Mouse (Mus musculus): Measurements from ENCODE around the gene Eif2s3x. TPM values are rescaled to one million over a fixed set of nuclear protein-coding genes. Genes with fewer than 3 reads are reported as not detected.
"Not testable (repeated sequence)": the region's sequence is repeated elsewhere in the genome, so short reads cannot be mapped to it uniquely, and the experiment has no call there.

Eif2s3x gene
- polyA plus RNA-seq, 1 experiment: 72.2 TPM

GRCm38 (mm10) chrX:94212264-94212596, 432 bp downstream of the Eif2s3x start:
- Histone ChIP-seq H3K27ac (ENCODE audit: insufficient read depth, low read length) (peak overlapping the region; percentile 32; the same call in 1 of the 2 replicates), H3K27me3 (ENCODE audit: control insufficient read depth, insufficient read depth, low read length) (no peaks in the 10 kb centered on the region), H3K4me3 (replicated peaks; ENCODE audit: insufficient read depth, low read depth, low read length) (peak overlapping the region; percentile 99), H3K4me1 (ENCODE audit: control insufficient read depth, insufficient read depth, low read length) (no peaks in the 10 kb centered on the region)
- TF ChIP-seq CTCF (IDR thresholded peaks at IDR 0.05; ENCODE audit: borderline replicate concordance, insufficient read depth, low read depth, low read length) (no peak), POLR2A (IDR thresholded peaks at IDR 0.05; ENCODE audit: borderline replicate concordance, insufficient read depth, low read length) (0 out of 2 replicates have a peak, but pooled peaks have one; percentile 26)
- DNase-seq: no peak
- WGBS: 0% methylated on average over 12 of the region's 12 CpGs

DNA sequence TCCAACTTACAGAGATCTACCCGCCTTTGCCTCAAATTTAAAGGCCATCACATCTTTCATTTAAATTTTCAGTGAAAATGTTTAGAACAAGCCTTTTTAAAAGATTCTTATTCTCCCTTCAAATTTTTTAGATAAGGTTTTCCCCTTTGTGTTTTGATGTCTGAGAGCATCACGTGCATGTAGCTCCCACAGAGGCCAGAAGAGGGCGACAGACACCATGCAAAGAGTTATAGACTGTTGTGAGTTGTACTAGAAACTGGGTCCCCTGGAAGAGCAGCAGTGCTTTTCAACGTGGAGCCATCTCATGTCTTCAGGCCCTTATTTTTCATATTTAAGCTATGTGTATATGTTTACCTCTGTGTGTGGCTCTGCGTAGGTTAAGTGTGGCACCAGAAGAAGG, 14.9 kb downstream of the Eif2s3x start:
- DNase-seq: peak in 1 of 2 experiments; percentile 61
- 84% methylated on average over 5 of the region's 5 CpGs for WGBS
- no peaks in the 10 kb centered on the region for H3K4me1 ChIP-seq (ENCODE audit: control insufficient read depth, insufficient read depth, low read length)
- no peaks in the 10 kb centered on the region for H3K27me3 ChIP-seq (ENCODE audit: control insufficient read depth, insufficient read depth, low read length)
- no peak overlapping the region for H3K4me3 ChIP-seq (replicated peaks; ENCODE audit: insufficient read depth, low read depth, low read length)
- TF ChIP-seq POLR2A (IDR thresholded peaks at IDR 0.05; ENCODE audit: borderline replicate concordance, insufficient read depth, low read length) (no peak), CTCF (IDR thresholded peaks at IDR 0.05; ENCODE audit: borderline replicate concordance, insufficient read depth, low read depth, low read length) (no peak)
- H3K27ac ChIP-seq (ENCODE audit: insufficient read depth, low read length): no peak overlapping the region

GRCm38 (mm10) chrX:94193901-94194300, 18.8 kb downstream of the Eif2s3x start:
- peak in 1 of 2 experiments; percentile 3 for DNase-seq
- 56% methylated on average over 4 of the region's 4 CpGs for WGBS
- H3K4me1 ChIP-seq (ENCODE audit: control insufficient read depth, insufficient read depth, low read length); H3K4me3 ChIP-seq (replicated peaks; ENCODE audit: insufficient read depth, low read depth, low read length); H3K27me3 ChIP-seq (ENCODE audit: control insufficient read depth, insufficient read depth, low read length); H3K27ac ChIP-seq (ENCODE audit: insufficient read depth, low read length): not testable (repeated sequence)
- TF ChIP-seq CTCF (IDR thresholded peaks at IDR 0.05; ENCODE audit: borderline replicate concordance, insufficient read depth, low read depth, low read length): 0 out of 2 replicates have a peak, but pooled peaks have one; percentile 16

DNA sequence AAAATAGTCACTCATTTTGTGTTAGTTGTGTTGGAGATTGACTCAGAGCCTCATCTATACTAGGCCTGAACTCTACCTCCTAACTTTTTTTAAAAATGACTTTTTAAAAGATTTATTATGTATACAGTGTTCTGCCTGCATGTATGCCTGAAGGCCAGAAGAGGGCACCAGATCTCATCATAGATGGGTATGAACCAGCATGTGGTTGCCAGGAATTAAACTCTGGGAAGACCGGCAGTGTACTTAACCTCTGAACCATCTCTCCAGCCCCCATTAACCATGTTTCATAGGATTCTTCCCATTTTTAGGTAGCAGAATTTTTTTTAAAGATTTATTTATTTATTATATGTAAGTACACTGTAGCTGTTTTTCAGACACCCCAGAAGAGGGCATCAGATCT, 27.5 kb downstream of the Eif2s3x start:
- 11% methylated on average over 1 of the region's 1 CpGs for WGBS
- TF ChIP-seq POLR2A (IDR thresholded peaks at IDR 0.05; ENCODE audit: borderline replicate concordance, insufficient read depth, low read length) (no peak), CTCF (IDR thresholded peaks at IDR 0.05; ENCODE audit: borderline replicate concordance, insufficient read depth, low read depth, low read length) (no peak)
- no peaks in the 10 kb centered on the region for H3K4me1 ChIP-seq (ENCODE audit: control insufficient read depth, insufficient read depth, low read length)
- H3K27me3 ChIP-seq (ENCODE audit: control insufficient read depth, insufficient read depth, low read length): no peaks in the 10 kb centered on the region
- H3K4me3 ChIP-seq (replicated peaks; ENCODE audit: insufficient read depth, low read depth, low read length): no peak overlapping the region
- H3K27ac ChIP-seq (ENCODE audit: insufficient read depth, low read length): no peak overlapping the region
- DNase-seq: no peak

- no peaks in the 10 kb centered on the region for H3K27me3 ChIP-seq (ENCODE audit: control insufficient read depth, insufficient read depth, low read length)
- DNase-seq: no peak
- 21% methylated on average over 3 of the region's 3 CpGs for WGBS
- H3K4me3 ChIP-seq (replicated peaks; ENCODE audit: insufficient read depth, low read depth, low read length): no peak overlapping the region
- no peaks in the 10 kb centered on the region for H3K4me1 ChIP-seq (ENCODE audit: control insufficient read depth, insufficient read depth, low read length)
- H3K27ac ChIP-seq (ENCODE audit: insufficient read depth, low read length): no peak overlapping the region
- TF ChIP-seq POLR2A (IDR thresholded peaks at IDR 0.05; ENCODE audit: borderline replicate concordance, insufficient read depth, low read length): no peak
- TF ChIP-seq CTCF (IDR thresholded peaks at IDR 0.05; ENCODE audit: borderline replicate concordance, insufficient read depth, low read depth, low read length): no peak
Observed at GRCm38 (mm10) chrX:94183814-94184213, 28.8 kb downstream of the Eif2s3x start.

GRCm38 (mm10) chrX:94177715-94178340, 34.8 kb downstream of the Eif2s3x start:
- H3K27me3 ChIP-seq (ENCODE audit: control insufficient read depth, insufficient read depth, low read length): no peaks in the 10 kb centered on the region
- peak; percentile 85 for TF ChIP-seq POLR2A (IDR thresholded peaks at IDR 0.05; ENCODE audit: borderline replicate concordance, insufficient read depth, low read length)
- no peak for TF ChIP-seq CTCF (IDR thresholded peaks at IDR 0.05; ENCODE audit: borderline replicate concordance, insufficient read depth, low read depth, low read length)
- peak; percentile 94 to 96 for DNase-seq
- no peaks in the 10 kb centered on the region for H3K4me1 ChIP-seq (ENCODE audit: control insufficient read depth, insufficient read depth, low read length)
- peak overlapping the region; percentile 66 for H3K4me3 ChIP-seq (replicated peaks; ENCODE audit: insufficient read depth, low read depth, low read length)
- H3K27ac ChIP-seq (ENCODE audit: insufficient read depth, low read length): peak overlapping the region; percentile 72
- WGBS: under 1% methylated on average over 42 of the region's 55 CpGs

DNA sequence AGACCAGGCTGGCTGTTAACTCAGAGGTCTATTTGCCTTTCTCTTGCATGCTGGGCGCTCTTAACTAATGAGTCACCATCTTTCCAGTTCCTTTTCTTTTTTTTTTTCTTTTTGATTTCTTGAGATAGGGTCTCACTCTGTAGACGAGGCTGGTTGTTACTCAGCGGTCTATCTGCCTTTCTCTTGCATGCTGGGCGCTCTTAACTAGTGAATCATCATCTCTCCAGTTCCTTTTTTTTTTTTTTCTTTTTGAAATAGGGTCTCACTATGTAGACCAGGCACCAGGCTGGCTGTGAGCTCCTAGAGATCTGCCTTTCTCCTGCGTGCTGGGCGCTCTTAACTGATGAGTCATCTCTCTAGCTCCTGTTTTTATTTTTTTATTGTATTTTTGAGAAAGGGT, 43.3 kb downstream of the Eif2s3x start:
- WGBS: 93% methylated on average over 6 of the region's 6 CpGs
- no peak for DNase-seq
- H3K4me3 ChIP-seq (replicated peaks; ENCODE audit: insufficient read depth, low read depth, low read length): no peak overlapping the region
- no peaks in the 10 kb centered on the region for H3K27me3 ChIP-seq (ENCODE audit: control insufficient read depth, insufficient read depth, low read length)
- no peak overlapping the region for H3K27ac ChIP-seq (ENCODE audit: insufficient read depth, low read length)
- no peaks in the 10 kb centered on the region for H3K4me1 ChIP-seq (ENCODE audit: control insufficient read depth, insufficient read depth, low read length)
- TF ChIP-seq CTCF (IDR thresholded peaks at IDR 0.05; ENCODE audit: borderline replicate concordance, insufficient read depth, low read depth, low read length): no peak
- no peak for TF ChIP-seq POLR2A (IDR thresholded peaks at IDR 0.05; ENCODE audit: borderline replicate concordance, insufficient read depth, low read length)

DNA sequence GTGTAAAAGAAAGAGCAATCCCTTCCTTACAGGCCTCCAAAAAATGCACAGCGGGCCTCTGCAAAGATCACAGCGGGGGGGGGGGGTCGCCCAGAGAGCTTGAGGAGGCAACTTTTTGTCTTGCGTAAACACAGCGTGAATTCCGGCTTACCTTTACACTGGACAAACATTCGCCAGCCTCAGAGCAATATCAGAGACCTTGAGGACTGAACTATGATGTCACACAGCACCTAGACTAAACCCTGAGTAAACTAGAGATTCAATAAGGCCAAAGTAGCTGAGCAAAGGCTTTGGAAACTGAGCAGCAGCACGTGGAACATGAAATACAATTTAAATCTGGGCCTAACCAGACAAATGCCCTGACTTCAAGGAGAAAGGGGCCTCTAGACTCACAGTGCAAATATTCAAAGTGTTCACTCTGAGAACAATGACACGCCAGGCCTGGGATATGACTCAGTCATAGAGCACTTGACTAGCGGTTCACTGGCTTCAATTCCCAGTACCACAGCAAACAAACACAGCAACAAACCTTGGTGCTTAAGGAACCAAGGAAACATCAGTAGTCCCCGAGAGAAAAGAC, 60.3 kb downstream of the Eif2s3x start:
- 24% methylated on average over 11 of the region's 11 CpGs for WGBS
- DNase-seq: no peak
- TF ChIP-seq POLR2A (IDR thresholded peaks at IDR 0.05; ENCODE audit: borderline replicate concordance, insufficient read depth, low read length): no peak
- TF ChIP-seq CTCF (IDR thresholded peaks at IDR 0.05; ENCODE audit: borderline replicate concordance, insufficient read depth, low read depth, low read length): no peak
- Histone ChIP-seq H3K4me1 (ENCODE audit: control insufficient read depth, insufficient read depth, low read length) (no peaks in the 10 kb centered on the region), H3K27me3 (ENCODE audit: control insufficient read depth, insufficient read depth, low read length) (no peaks in the 10 kb centered on the region), H3K4me3 (replicated peaks; ENCODE audit: insufficient read depth, low read depth, low read length) (no peak overlapping the region), H3K27ac (ENCODE audit: insufficient read depth, low read length) (no peak overlapping the region)
